Mouse (Mus musculus): ENCODE data around the gene Rnf126. TPM values are rescaled to one million over a fixed set of nuclear protein-coding genes. Genes with fewer than 3 reads are reported as not detected.

Rnf126 gene
- polyA plus RNA-seq, 1 experiment: 49.6 TPM

- Histone ChIP-seq H3K27me3 (ENCODE audit: control insufficient read depth, insufficient read depth, low read length, poor library complexity, severe bottlenecking) (no peaks in the 10 kb centered on the region), H3K4me3 (ENCODE audit: low read depth, low read length) (no peak overlapping the region), H3K27ac (ENCODE audit: insufficient read depth, low read length) (no peak overlapping the region), H3K9ac (ENCODE audit: low read depth, poor library complexity, severe bottlenecking) (no peak overlapping the region), H3K4me1 (ENCODE audit: control insufficient read depth, insufficient read depth, low read length) (no peaks in the 10 kb centered on the region), H3K36me3 (ENCODE audit: control insufficient read depth, insufficient read depth, low read length, poor library complexity, severe bottlenecking) (no peaks in the 10 kb centered on the region), H3K9me3 (replicated peaks; ENCODE audit: control insufficient read depth, insufficient read depth, low read length, poor library complexity, severe bottlenecking) (no peaks in the 10 kb centered on the region)
- no peak for TF ChIP-seq EP300 (IDR thresholded peaks at IDR 0.05; ENCODE audit: insufficient read depth, low read depth, low read length)
- TF ChIP-seq CTCF (IDR thresholded peaks at IDR 0.05; ENCODE audit: low read depth, low read length): peak; percentile 39
Measured at GRCm38 (mm10) chr10:79788386-79789158, 21.8 kb upstream of the Rnf126 start.

- no peak overlapping the region for H3K9ac ChIP-seq (ENCODE audit: low read depth, poor library complexity, severe bottlenecking)
- H3K4me3 ChIP-seq (ENCODE audit: low read depth, low read length): peak overlapping the region; percentile 11
- no peaks in the 10 kb centered on the region for H3K9me3 ChIP-seq (replicated peaks; ENCODE audit: control insufficient read depth, insufficient read depth, low read length, poor library complexity, severe bottlenecking)
- H3K27ac ChIP-seq (ENCODE audit: insufficient read depth, low read length): no peak overlapping the region
- TF ChIP-seq CTCF (IDR thresholded peaks at IDR 0.05; ENCODE audit: low read depth, low read length) (peak; percentile 64), EP300 (IDR thresholded peaks at IDR 0.05; ENCODE audit: insufficient read depth, low read depth, low read length) (no peak), POLR2A (IDR thresholded peaks at IDR 0.05; ENCODE audit: insufficient read depth, low read length) (no peak)
- no peaks in the 10 kb centered on the region for H3K4me1 ChIP-seq (ENCODE audit: control insufficient read depth, insufficient read depth, low read length)
- no peaks in the 10 kb centered on the region for H3K36me3 ChIP-seq (ENCODE audit: control insufficient read depth, insufficient read depth, low read length, poor library complexity, severe bottlenecking)
- no peaks in the 10 kb centered on the region for H3K27me3 ChIP-seq (ENCODE audit: control insufficient read depth, insufficient read depth, low read length, poor library complexity, severe bottlenecking)
Measured at GRCm38 (mm10) chr10:79783920-79784800, 17.4 kb upstream of the Rnf126 start.

- no peak overlapping the region for H3K27ac ChIP-seq (ENCODE audit: insufficient read depth, low read length)
- no peaks in the 10 kb centered on the region for H3K36me3 ChIP-seq (ENCODE audit: control insufficient read depth, insufficient read depth, low read length, poor library complexity, severe bottlenecking)
- no peaks in the 10 kb centered on the region for H3K27me3 ChIP-seq (ENCODE audit: control insufficient read depth, insufficient read depth, low read length, poor library complexity, severe bottlenecking)
- TF ChIP-seq POLR2A (IDR thresholded peaks at IDR 0.05; ENCODE audit: insufficient read depth, low read length) (no peak), EP300 (IDR thresholded peaks at IDR 0.05; ENCODE audit: insufficient read depth, low read depth, low read length) (no peak), CTCF (IDR thresholded peaks at IDR 0.05; ENCODE audit: low read depth, low read length) (no peak)
- H3K4me3 ChIP-seq (ENCODE audit: low read depth, low read length): no peak overlapping the region
- no peaks in the 10 kb centered on the region for H3K9me3 ChIP-seq (replicated peaks; ENCODE audit: control insufficient read depth, insufficient read depth, low read length, poor library complexity, severe bottlenecking)
- H3K9ac ChIP-seq (ENCODE audit: low read depth, poor library complexity, severe bottlenecking): no peak overlapping the region
- no peaks in the 10 kb centered on the region for H3K4me1 ChIP-seq (ENCODE audit: control insufficient read depth, insufficient read depth, low read length)
Measured at GRCm38 (mm10) chr10:79783050-79783449, 16.3 kb upstream of the Rnf126 start.

GRCm38 (mm10) chr10:79781956-79782355 lies 15.2 kb upstream of the Rnf126 start:
- Histone ChIP-seq H3K4me3 (ENCODE audit: low read depth, low read length) (no peak overlapping the region), H3K4me1 (ENCODE audit: control insufficient read depth, insufficient read depth, low read length) (no peaks in the 10 kb centered on the region), H3K27ac (ENCODE audit: insufficient read depth, low read length) (no peak overlapping the region), H3K27me3 (ENCODE audit: control insufficient read depth, insufficient read depth, low read length, poor library complexity, severe bottlenecking) (no peaks in the 10 kb centered on the region), H3K36me3 (ENCODE audit: control insufficient read depth, insufficient read depth, low read length, poor library complexity, severe bottlenecking) (no peaks in the 10 kb centered on the region), H3K9ac (ENCODE audit: low read depth, poor library complexity, severe bottlenecking) (no peak overlapping the region), H3K9me3 (replicated peaks; ENCODE audit: control insufficient read depth, insufficient read depth, low read length, poor library complexity, severe bottlenecking) (no peaks in the 10 kb centered on the region)
- TF ChIP-seq EP300 (IDR thresholded peaks at IDR 0.05; ENCODE audit: insufficient read depth, low read depth, low read length): no peak
- no peak for TF ChIP-seq POLR2A (IDR thresholded peaks at IDR 0.05; ENCODE audit: insufficient read depth, low read length)
- TF ChIP-seq CTCF (IDR thresholded peaks at IDR 0.05; ENCODE audit: low read depth, low read length): no peak

- H3K9ac ChIP-seq (ENCODE audit: low read depth, poor library complexity, severe bottlenecking): no peak overlapping the region
Measured at GRCm38 (mm10) chr10:79781139-79781538, 14.4 kb upstream of the Rnf126 start.

GRCm38 (mm10) chr10:79780664-79781015 lies 13.9 kb upstream of the Rnf126 start:
- no peaks in the 10 kb centered on the region for H3K36me3 ChIP-seq (ENCODE audit: control insufficient read depth, insufficient read depth, low read length, poor library complexity, severe bottlenecking)
- H3K4me3 ChIP-seq (ENCODE audit: low read depth, low read length): peak overlapping the region; percentile 73
- no peak overlapping the region for H3K9ac ChIP-seq (ENCODE audit: low read depth, poor library complexity, severe bottlenecking)
- H3K27me3 ChIP-seq (ENCODE audit: control insufficient read depth, insufficient read depth, low read length, poor library complexity, severe bottlenecking): no peaks in the 10 kb centered on the region
- H3K9me3 ChIP-seq (replicated peaks; ENCODE audit: control insufficient read depth, insufficient read depth, low read length, poor library complexity, severe bottlenecking): no peaks in the 10 kb centered on the region
- no peak overlapping the region for H3K27ac ChIP-seq (ENCODE audit: insufficient read depth, low read length)
- no peak for TF ChIP-seq EP300 (IDR thresholded peaks at IDR 0.05; ENCODE audit: insufficient read depth, low read depth, low read length)
- TF ChIP-seq CTCF (IDR thresholded peaks at IDR 0.05; ENCODE audit: low read depth, low read length): no peak
- no peak for TF ChIP-seq POLR2A (IDR thresholded peaks at IDR 0.05; ENCODE audit: insufficient read depth, low read length)
- H3K4me1 ChIP-seq (ENCODE audit: control insufficient read depth, insufficient read depth, low read length): no peaks in the 10 kb centered on the region

More at GRCm38 (mm10) chr10:79781139-79781538, 14.4 kb upstream of the Rnf126 start:
- Histone ChIP-seq H3K4me1 (ENCODE audit: control insufficient read depth, insufficient read depth, low read length) (no peaks in the 10 kb centered on the region), H3K27ac (ENCODE audit: insufficient read depth, low read length) (no peak overlapping the region), H3K36me3 (ENCODE audit: control insufficient read depth, insufficient read depth, low read length, poor library complexity, severe bottlenecking) (no peaks in the 10 kb centered on the region), H3K27me3 (ENCODE audit: control insufficient read depth, insufficient read depth, low read length, poor library complexity, severe bottlenecking) (no peaks in the 10 kb centered on the region), H3K9me3 (replicated peaks; ENCODE audit: control insufficient read depth, insufficient read depth, low read length, poor library complexity, severe bottlenecking) (no peaks in the 10 kb centered on the region), H3K4me3 (ENCODE audit: low read depth, low read length) (peak overlapping the region; percentile 25)
- TF ChIP-seq POLR2A (IDR thresholded peaks at IDR 0.05; ENCODE audit: insufficient read depth, low read length) (no peak), CTCF (IDR thresholded peaks at IDR 0.05; ENCODE audit: low read depth, low read length) (no peak), EP300 (IDR thresholded peaks at IDR 0.05; ENCODE audit: insufficient read depth, low read depth, low read length) (no peak)
